Mouse (Mus musculus): ENCODE data around the gene Ascl1. TPM values are rescaled to one million over a fixed set of nuclear protein-coding genes. Genes with fewer than 3 reads are reported as not detected.

Gene Ascl1
- not detected for total RNA-seq (2021)

GRCm38 (mm10) chr10:87493576-87493975 is at the start of gene Ascl1:
TSS of gene Ascl1 (minus strand) at chr10:87493660.
- intact Hi-C loops (cut with DNase I) = no loop called here
- DNase-seq (ENCODE audit: low spot score) = no peak

GRCm38 (mm10) chr10:87534172-87534571 is 40.7 kb upstream of the Ascl1 start:
- DNase-seq (ENCODE audit: low spot score) = no peak
- intact Hi-C loops (cut with DNase I) = no loop called here

- intact Hi-C loops (cut with DNase I) = no loop called here
These were observed 28.2 kb upstream of the Ascl1 start, which contains the start of gene Pah for GRCm38 (mm10) chr10:87521646-87522045. TSS of gene Pah (plus strand) at chr10:87521795.

DNA sequence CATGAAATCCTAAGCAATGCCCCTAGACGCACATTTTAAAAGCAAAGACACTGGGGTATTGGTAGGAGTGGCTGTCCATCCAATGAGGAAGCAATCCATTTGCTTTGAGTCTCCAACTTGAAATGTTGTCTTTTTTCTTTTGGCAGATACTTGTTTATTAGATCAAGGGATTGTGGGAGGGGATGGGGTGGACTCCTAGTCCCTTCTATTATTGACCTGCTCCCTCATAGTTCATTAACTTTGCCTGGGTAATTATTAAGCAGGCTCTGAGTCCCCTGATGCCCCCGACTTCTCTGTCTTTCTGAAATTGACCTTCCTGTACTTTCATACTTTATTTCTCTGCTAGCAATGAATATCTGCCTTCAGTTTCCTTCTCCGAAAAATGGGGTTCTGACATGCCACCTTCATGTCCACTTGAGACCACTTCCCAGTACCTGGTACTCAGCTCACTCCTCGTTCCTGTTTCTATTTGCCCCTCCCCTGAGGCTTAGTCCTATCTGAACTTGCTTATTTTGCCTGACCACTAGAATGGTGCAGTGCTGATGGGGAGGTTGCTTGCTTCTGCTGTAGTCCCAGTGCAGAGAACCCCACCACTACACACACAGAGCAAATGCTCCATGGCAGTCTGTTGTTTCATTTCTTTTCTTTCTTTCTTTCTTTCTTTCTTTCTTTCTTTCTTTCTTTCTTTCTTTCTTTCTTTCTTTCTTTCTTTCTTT is 27.1 kb upstream of the Ascl1 start:
- no peak for DNase-seq (ENCODE audit: low spot score)
- intact Hi-C loops (cut with DNase I) = no loop called here

More at GRCm38 (mm10) chr10:87521646-87522045, 28.2 kb upstream of the Ascl1 start, which contains the start of gene Pah:
- DNase-seq (ENCODE audit: low spot score) = no peak

- DNase-seq (ENCODE audit: low spot score) = no peak
- intact Hi-C loops (cut with DNase I) = no loop called here
These were observed 25.1 kb upstream of the Ascl1 start for GRCm38 (mm10) chr10:87518585-87518984.

DNA sequence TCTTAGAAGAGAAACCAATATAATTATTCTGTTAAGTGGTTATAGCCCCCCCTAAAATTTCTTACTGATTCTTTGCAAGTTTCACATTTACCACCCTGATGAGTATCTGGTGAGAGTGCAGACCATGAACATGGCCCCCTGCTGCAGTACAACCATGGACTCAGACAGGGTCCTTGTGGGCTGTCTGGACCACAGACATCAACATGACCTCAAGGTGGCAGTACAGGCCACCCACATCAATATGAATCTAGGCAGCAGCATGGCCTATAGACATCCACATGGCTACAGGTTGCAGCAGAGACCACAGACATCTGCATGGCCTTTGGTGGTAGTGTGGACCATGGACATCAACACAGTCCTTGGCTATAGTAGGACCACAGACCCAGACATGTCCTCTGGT is 19.6 kb upstream of the Ascl1 start:
- intact Hi-C loops (cut with DNase I) = no loop called here
- DNase-seq (ENCODE audit: low spot score) = no peak

DNA sequence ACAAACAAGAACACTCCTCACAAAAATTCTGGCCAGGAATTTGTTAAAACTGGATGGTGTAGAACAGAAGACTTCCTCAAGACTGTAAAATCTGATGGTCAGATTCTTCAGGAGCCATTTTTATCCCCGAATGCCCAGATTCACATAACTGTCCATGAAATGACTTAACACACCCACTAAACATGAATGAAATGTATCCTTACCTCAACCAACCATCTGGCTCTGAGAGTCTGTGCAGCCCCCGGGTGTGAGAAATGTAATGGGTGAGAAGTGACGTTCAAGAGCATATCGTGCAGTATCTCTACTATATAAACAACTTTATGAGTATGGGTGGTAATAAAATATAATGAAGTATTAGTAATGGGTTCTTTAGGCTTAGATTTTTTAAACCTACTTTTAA is 15.1 kb upstream of the Ascl1 start:
- intact Hi-C loops (cut with DNase I) = no loop called here
- DNase-seq (ENCODE audit: low spot score) = no peak

DNA sequence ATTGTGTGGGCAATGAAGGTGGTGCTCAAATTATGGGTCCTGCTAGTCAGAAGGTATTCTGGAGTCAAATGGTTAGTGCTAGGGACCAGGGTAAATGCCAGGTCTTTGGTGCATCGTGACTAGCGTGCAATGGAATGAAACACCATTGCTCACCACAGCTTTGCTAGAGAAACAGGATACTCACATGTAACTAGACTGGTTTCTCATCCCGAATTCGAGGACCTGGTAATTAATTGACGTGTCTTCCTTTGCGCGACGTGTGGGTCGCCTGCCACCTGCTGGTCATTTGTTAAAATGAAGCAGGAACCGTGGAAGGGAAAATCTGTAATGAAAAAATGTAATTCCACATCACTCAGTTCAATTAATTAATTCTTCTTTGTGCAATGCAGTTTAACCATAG is 10.5 kb upstream of the Ascl1 start:
- DNase-seq (ENCODE audit: low spot score) = no peak
- intact Hi-C loops (cut with DNase I) = loop anchor here (1.0 to 2.0 kb wide), 2 partner anchors 413 to 479 kb away; no protein-coding TSS in a partner anchor

DNA sequence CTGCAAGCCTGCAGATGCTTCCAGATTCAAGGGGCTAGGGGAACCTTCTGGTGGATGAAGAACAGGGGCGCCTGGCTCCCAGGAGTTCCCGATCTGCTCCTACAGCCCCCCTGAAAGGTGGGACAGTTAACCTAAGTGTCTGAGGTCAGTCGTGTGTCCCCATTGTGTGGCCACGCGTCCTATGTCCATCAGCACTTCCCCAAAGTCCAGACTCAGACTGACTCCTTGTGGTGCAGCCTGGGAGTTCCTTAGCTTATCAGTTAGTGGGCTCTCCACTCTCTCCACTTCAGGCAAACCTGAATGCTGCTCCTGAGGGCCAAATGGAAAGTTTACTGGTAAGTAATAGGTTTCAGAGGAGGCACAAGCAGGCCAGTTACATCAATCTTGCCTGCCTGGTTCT is 8.8 kb upstream of the Ascl1 start:
- intact Hi-C loops (cut with DNase I) = no loop called here
- no peak for DNase-seq (ENCODE audit: low spot score)

DNA sequence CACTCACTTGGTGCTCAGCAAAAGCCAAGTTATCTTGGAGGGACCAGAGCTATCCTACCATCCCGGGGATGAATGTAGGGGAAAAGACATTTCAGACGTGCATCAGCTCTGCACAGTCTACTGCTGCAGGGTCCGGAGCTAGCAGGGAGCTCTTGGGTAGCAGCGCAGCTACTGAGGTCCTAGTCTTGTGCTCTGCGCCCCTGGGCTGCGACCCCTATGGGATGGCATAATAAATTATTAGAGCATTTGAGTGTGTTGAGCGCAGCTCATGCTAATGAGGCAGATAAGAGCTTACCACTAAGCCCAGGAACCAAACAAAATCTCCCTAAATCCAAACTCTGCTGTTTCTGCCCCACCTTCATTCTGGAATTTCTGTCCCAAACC is 8.2 kb upstream of the Ascl1 start:
- no peak for DNase-seq (ENCODE audit: low spot score)
- intact Hi-C loops (cut with DNase I) = no loop called here

- no peak for DNase-seq (ENCODE audit: low spot score)
- intact Hi-C loops (cut with DNase I) = no loop called here
These were observed 7.6 kb upstream of the Ascl1 start for GRCm38 (mm10) chr10:87500926-87501658.

DNA sequence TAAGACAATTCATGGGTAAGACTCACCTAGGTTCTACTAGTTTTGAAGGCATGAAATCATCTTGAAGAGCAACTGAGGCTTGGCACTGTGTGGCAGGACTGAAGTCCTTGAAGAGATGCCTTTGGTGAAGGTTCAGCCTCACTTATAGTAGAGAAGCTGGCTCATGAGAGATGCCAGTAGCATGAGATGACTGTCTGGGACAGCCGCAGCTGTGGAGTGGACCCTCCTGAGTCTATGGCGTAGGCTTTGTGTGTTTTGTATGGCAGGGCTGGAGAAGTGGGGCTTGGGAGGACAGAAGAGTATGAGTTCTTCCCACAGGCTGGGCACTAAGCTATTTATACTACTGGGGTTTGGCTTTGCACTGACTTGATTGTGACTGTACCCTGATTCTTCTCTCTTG is 3.6 kb upstream of the Ascl1 start:
- intact Hi-C loops (cut with DNase I) = no loop called here
- no peak for DNase-seq (ENCODE audit: low spot score)

- intact Hi-C loops (cut with DNase I) = no loop called here
- DNase-seq (ENCODE audit: low spot score) = no peak
These were observed 1.1 kb upstream of the Ascl1 start for GRCm38 (mm10) chr10:87494596-87494995.

- DNase-seq (ENCODE audit: low spot score) = no peak
- intact Hi-C loops (cut with DNase I) = no loop called here
These were observed 716 bp upstream of the Ascl1 start for GRCm38 (mm10) chr10:87494176-87494575.

- intact Hi-C loops (cut with DNase I) = no loop called here
- no peak for DNase-seq (ENCODE audit: low spot score)
These were observed 554 bp downstream of the Ascl1 start for GRCm38 (mm10) chr10:87492661-87493551.

- intact Hi-C loops (cut with DNase I) = no loop called here
- no peak for DNase-seq (ENCODE audit: low spot score)
These were observed 1.2 kb downstream of the Ascl1 start for GRCm38 (mm10) chr10:87492332-87492660.

- no peak for DNase-seq (ENCODE audit: low spot score)
- intact Hi-C loops (cut with DNase I) = no loop called here
These were observed 1.9 kb downstream of the Ascl1 start for GRCm38 (mm10) chr10:87491485-87492040.

DNA sequence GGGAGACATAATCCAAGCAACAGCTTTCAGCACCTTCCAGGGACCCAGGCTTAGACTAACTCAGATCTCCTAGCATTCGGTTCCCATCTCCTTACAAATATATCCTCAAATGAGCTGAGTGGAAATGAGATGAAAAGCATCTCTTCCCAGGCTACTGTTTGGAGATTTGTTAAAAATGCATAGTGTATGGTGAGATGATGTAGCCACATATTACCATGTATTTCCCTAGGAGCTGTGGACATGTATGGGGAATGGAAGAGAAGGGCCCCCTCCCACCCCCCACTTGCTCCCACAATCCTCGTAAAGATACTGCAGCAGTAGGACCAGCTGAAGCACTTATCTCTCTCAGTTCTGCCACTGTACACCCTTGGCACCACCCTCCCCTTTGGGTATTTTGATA is 3.1 kb downstream of the Ascl1 start:
- intact Hi-C loops (cut with DNase I) = no loop called here

GRCm38 (mm10) chr10:87489246-87490009 is 4.0 kb downstream of the Ascl1 start:
- intact Hi-C loops (cut with DNase I) = no loop called here

More for the DNA sequence above, 3.1 kb downstream of the Ascl1 start:
- no peak for DNase-seq (ENCODE audit: low spot score)

More at GRCm38 (mm10) chr10:87489246-87490009, 4.0 kb downstream of the Ascl1 start:
- no peak for DNase-seq (ENCODE audit: low spot score)

Measured in heart, postnatal 25 days (tissue).